Mouse (Mus musculus) urinary bladder, postnatal 25 days (tissue): ENCODE results near the gene Arhgef16.

Experiments used
- DNase-seq: peaks from one replicate; pipeline ENCODE4 v3.0.0; 2022; ENCODE audit warnings: low spot score

The Arhgef16 gene

GRCm38 (mm10) chr4:154293735-154294201 is 7.7 kb downstream of the Arhgef16 start:
- DNase-seq = no peak

- no peak for DNase-seq
These were observed 17.8 kb downstream of the Arhgef16 start for GRCm38 (mm10) chr4:154283671-154284070.

DNA sequence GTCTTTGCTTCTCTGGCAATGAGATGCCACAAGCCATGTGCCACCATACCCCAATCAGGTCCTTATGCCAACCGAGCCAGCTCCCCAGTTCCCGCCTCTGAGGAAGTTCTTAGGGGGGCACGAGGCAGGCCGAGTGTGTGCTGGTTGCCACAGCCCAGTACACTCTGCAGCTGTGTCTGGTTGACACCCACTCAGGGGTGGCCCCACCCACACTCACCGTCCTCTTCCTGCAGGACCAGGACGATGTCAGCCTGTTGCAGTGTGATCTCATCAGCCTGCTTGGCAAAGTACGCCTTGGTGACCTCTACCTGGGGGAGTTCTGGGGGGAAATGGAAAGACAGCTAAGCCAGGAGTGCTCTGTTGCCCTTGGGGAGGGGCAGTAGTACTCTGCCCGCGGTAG is 22.0 kb downstream of the Arhgef16 start:
- no peak for DNase-seq

GRCm38 (mm10) chr4:154273000-154273399 is 28.5 kb downstream of the Arhgef16 start:
- DNase-seq = peak; percentile 52

DNA sequence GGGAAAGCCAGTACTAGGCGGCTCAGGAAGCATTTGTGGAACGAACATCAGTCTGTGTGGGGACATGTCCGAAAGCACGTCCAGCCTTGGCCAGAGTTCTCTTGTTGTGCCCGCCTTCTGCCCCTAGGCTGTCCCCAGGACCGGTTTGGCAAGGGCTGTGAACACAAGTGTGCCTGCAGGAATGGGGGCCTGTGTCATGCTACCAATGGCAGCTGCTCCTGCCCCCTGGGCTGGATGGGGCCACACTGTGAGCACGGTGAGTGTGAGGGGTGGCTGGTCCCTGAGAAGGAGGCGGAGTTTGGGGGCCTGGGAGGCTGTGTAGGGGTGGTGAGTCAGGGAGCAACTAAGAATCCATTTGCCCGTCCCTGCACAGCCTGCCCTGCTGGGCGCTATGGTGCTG is 32.0 kb downstream of the Arhgef16 start:
- DNase-seq = peak; percentile 55

GRCm38 (mm10) chr4:154267511-154267910 is 34.0 kb downstream of the Arhgef16 start:
- no peak for DNase-seq

GRCm38 (mm10) chr4:154262071-154262470 is 39.4 kb downstream of the Arhgef16 start:
- DNase-seq = no peak

- DNase-seq = no peak
These were observed 40.7 kb downstream of the Arhgef16 start for GRCm38 (mm10) chr4:154260755-154261154.

DNA sequence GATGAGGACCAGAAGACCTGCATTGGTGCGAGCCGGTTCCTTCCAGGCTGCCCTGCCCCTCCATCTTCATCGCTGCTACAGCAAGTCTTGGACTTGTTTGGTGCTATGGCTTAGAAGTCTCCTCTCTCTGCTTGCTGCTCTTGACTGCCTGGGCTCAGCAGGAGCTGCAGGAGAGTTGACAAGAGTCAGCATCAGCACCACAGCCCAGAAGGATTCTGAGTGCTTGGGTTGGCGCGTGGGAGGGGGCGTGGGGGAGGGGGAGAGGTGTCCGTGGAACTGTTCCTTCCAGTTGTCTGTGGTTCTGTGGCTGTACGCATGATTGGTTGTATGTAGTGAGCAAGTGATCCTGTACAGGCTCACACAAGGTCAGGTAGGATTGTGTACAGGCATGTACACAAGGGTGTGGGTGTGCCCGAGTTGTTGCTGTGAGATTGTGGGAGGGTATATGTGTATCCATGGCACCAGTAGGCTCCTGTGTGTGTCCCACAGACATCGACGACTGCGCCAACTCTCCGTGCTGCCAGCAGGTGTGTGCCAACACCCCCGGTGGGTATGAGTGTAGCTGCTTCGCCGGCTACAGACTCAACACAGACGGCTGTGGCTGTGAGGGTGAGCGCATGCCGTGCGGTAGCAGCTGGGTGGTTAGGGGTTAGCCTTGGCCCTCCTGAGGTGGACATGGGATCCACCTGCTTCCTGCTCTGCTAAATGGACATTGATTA is 48.8 kb downstream of the Arhgef16 start:
- DNase-seq = no peak

DNA sequence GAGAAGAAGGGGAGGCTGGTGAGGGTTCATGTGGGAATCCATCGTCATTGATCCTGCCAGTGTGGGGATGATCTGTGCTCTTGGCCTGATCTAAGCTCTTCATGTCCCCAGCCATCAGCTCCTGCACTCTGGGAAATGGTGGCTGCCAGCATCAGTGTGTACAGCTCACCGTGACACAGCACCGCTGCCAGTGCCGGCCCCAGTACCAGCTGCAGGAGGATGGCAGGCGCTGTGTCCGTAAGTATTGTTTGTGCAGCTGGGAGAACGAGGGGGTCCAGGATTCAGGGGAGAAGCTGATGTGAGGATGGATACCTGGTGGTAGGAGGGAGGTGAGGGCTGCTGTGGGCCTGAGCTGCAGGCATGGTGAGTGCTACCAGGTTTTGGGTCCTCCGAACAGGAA is 52.2 kb downstream of the Arhgef16 start:
- no peak for DNase-seq

DNA sequence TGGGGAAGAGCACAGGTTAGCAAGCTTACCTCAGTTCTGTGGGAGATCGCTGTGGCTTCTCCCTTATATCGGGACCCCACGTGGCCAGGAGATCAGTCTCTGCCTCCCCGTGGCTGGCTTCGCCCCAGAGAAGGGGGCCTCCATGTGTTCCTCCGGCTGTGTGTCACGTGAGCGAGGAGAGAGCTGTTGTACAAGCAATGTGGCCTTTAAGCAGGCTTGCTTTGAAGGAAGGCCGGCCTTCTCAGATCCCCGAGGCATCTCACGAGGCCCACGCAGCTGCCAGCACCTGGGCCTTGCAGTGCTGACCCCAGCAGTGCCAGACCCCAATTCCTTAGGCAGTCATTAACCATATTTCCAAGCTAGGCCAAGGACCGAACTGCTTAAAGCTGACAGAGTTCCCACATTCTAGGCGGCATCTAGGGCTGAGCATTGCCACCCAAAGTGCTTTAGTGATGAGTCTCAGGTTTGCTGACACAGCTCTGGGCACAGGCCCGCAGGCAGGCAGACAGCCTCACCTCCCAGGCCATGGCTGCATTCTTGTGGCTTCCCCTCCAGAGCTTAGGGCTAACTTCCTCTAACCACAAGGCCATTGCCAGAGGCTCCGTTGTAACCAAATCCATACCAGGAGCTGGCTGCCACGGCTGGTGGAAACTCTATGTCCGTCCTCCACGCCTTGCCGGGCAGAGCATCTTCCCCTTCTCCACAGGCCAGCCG is 53.2 kb downstream of the Arhgef16 start:
- DNase-seq = no peak

- no peak for DNase-seq
These were observed 54.0 kb downstream of the Arhgef16 start for GRCm38 (mm10) chr4:154247207-154248091.

- peak; percentile 84 for DNase-seq
These were observed 55.1 kb downstream of the Arhgef16 start for GRCm38 (mm10) chr4:154246115-154247040.

DNA sequence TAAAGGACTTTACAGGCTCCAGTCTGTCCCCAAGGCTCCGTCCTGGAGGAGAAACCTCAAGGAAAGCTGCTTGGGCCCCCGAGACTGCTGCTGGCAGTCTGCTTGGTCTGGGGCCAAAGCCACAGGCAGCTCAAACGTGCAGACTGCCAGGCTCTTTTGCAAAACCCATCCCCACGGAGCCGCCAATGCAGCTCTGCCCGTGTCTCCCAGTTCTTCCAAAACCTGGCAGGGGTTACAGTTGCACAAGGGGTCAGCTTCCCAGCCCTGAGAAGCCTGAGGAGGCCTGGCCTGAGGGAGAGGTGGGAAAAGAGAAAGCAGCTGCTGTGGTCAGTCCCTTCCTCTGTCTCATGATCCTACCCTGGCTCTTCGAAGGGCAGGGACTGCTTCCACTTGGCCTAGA is 56.1 kb downstream of the Arhgef16 start:
- DNase-seq = no peak

- DNase-seq = no peak
These were observed 60.9 kb downstream of the Arhgef16 start for GRCm38 (mm10) chr4:154240608-154241007.

DNA sequence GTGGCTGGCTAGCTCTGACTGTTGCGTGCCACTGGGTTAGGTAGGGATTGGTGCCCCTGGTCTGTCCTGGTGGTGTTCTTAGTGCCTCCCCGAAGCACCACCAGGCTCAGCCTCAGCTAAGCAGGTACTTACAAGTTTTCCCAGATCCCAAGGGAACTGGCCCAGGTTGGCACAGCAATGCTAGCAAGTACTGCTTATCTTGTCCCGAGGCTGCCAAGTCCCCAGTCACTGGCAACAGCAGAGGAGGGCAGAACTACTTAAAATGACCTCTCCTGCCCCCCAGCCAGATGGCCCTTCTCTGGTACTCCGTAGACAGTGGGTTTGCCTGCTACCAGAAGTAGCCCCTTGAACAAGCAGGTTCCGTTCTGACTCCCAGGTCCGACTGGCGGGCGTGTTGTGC is 62.3 kb downstream of the Arhgef16 start:
- DNase-seq = no peak

DNA sequence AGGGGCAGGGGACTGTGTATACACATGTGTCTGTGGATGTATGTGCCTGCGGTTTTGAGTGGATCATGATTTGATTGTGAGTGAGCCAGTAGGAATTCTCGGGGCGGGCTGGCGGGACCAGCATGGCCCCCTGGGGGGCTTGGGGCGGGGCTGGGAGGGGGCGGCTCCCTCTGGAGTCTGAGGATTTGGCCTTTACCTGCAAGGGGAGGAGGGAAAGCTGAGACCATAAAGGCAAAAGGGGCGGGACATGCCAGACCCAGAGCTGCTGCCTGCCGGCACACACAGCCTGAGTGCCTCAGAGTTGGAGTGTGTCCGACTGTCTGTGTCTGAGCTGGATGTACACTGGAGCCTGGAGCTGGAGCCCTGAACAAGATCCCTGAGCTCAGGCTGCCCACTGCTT is 64.2 kb downstream of the Arhgef16 start:
- no peak for DNase-seq

GRCm38 (mm10) chr4:154236893-154237292 is 64.6 kb downstream of the Arhgef16 start:
- no peak for DNase-seq

GRCm38 (mm10) chr4:154236001-154236400 is 65.5 kb downstream of the Arhgef16 start:
- DNase-seq = no peak

GRCm38 (mm10) chr4:154232295-154232694 is 69.2 kb downstream of the Arhgef16 start:
- no peak for DNase-seq

GRCm38 (mm10) chr4:154231380-154231779 is 70.1 kb downstream of the Arhgef16 start:
- DNase-seq = no peak
